ENCODE assay signal across 22 mouse cellular contexts in genomic region chr16:22001606-22002005, GRCm38 (mm10). TPM values are rescaled to one million over a fixed set of nuclear protein-coding genes. Genes with fewer than 3 reads are reported as not detected.
DNase-seq lines count a peak whose midpoint lies in the region; ATAC-seq and TF ChIP-seq lines count a peak whose summit lies in the region.
"Had no signal": no experiment of that assay in that cellular context is flagged by ENCODE, and none has a peak within 500 bp of the region (broad histone marks: within the 10 kb centered on the region; RNA-seq: fewer than 3 reads in every experiment).

No protein-coding gene starts in this region.

- WGBS in lung, postnatal 0 days = 38% methylated on average over 3 of the region's 3 CpGs
- WGBS in intestine, embryonic 16.5 days = 45% methylated on average over 3 of the region's 3 CpGs

- no peak for ATAC-seq in lung, postnatal 0 days
- ATAC-seq in intestine, embryonic 16.5 days = peak; percentile 72
- no peak for ATAC-seq in megakaryocyte, adult 5-6 weeks (ENCODE audit: poor library complexity, severe bottlenecking)
- ATAC-seq: CD4-positive, CD25-positive, alpha-beta regulatory T cell, adult 4 months; liver, postnatal 0 days; midbrain, embryonic 16.5 days had no signal

- TF ChIP-seq CTCF in lung, postnatal 0 days (IDR thresholded peaks at IDR 0.05) = no peak

- H3K4me1 ChIP-seq in lung, postnatal 0 days (ENCODE audit: insufficient read depth, low read depth, low read length) = no peaks in the 10 kb centered on the region
- H3K4me1 ChIP-seq in ES-E14 (ENCODE audit: control insufficient read depth in 2 of 2, insufficient read depth in 2 of 2, low read length in 2 of 2, poor library complexity in 1 of 2) = peaks cover 2 to 12% of the 10 kb centered on the region in 2 experiments; a peak in 3 of 4 replicates
- peaks cover 13% of the 10 kb centered on the region for H3K4me1 ChIP-seq in intestine, embryonic 16.5 days (ENCODE audit: control insufficient read depth, insufficient read depth, low read length)
- H3K4me1 ChIP-seq: embryonic facial prominence, embryonic 15.5 days; forebrain, embryonic 10.5 days; neural tube, embryonic 15.5 days had no signal

- no peak overlapping the region for H3K4me2 ChIP-seq in lung, postnatal 0 days (replicated peaks; ENCODE audit: low read depth, low read length)
- H3K4me2 ChIP-seq in intestine, embryonic 16.5 days (ENCODE audit: low read depth, low read length) = 0 out of 2 replicates have a peak overlapping the region, but pooled peaks have one; percentile 6
- H3K4me2 ChIP-seq: embryonic facial prominence, embryonic 15.5 days; neural tube, embryonic 15.5 days had no signal

- 0 out of 2 replicates have a peak overlapping the region, but pooled peaks have one; percentile 14 for H3K27ac ChIP-seq in lung, postnatal 0 days (ENCODE audit: low read length)
- peak overlapping the region; percentile 37; the same call in 1 of the 2 replicates for H3K27ac ChIP-seq in ES-E14 (ENCODE audit: insufficient read depth, low read depth, low read length, poor library complexity, severe bottlenecking)
- H3K27ac ChIP-seq in intestine, embryonic 16.5 days (ENCODE audit: low read length) = peak overlapping the region; percentile 59
- H3K27ac ChIP-seq: embryonic facial prominence, embryonic 15.5 days; forebrain, embryonic 10.5 days; gastrocnemius, adult 2 months; limb, embryonic 10.5 days; neural tube, embryonic 15.5 days had no signal

- H3K4me3 ChIP-seq in lung, postnatal 0 days (ENCODE audit: low read depth, low read length) = no peak overlapping the region
- no peak overlapping the region for H3K4me3 ChIP-seq in ES-E14 (ENCODE audit: insufficient read depth in 1 of 2, low read depth in 1 of 2, low read length in 2 of 2, poor library complexity in 1 of 2, severe bottlenecking in 1 of 2)
- H3K4me3 ChIP-seq in intestine, embryonic 16.5 days (ENCODE audit: low read length) = no peak overlapping the region
- H3K4me3 ChIP-seq: embryonic facial prominence, embryonic 15.5 days; forebrain, embryonic 10.5 days; gastrocnemius, adult 2 months; limb, embryonic 10.5 days; neural tube, embryonic 15.5 days had no signal

- no peaks in the 10 kb centered on the region for H3K36me3 ChIP-seq in lung, postnatal 0 days (ENCODE audit: insufficient read depth, low read length)
- H3K36me3 ChIP-seq in ES-E14 (ENCODE audit: control insufficient read depth, insufficient read depth, low read length, poor library complexity, severe bottlenecking) = no peaks in the 10 kb centered on the region
- H3K36me3 ChIP-seq in intestine, embryonic 16.5 days (ENCODE audit: control insufficient read depth, insufficient read depth, low read length) = no peaks in the 10 kb centered on the region
- H3K36me3 ChIP-seq: embryonic facial prominence, embryonic 15.5 days; forebrain, embryonic 10.5 days; limb, embryonic 10.5 days; neural tube, embryonic 15.5 days had no signal

- in situ Hi-C loops in ES-E14 (cut with MboI; ENCODE audit: low sequenced_read_pairs in 2 of 2, unreplicated experiment in 2 of 2) = no loop called here

- no peaks in the 10 kb centered on the region for H3K9me3 ChIP-seq in lung, postnatal 0 days (ENCODE audit: low read length)
- H3K9me3 ChIP-seq in ES-E14 (ENCODE audit: control insufficient read depth, insufficient read depth, low read depth, low read length) = no peaks in the 10 kb centered on the region
- no peaks in the 10 kb centered on the region for H3K9me3 ChIP-seq in intestine, embryonic 16.5 days (ENCODE audit: control insufficient read depth, low read length)
- H3K9me3 ChIP-seq: embryonic facial prominence, embryonic 15.5 days; forebrain, embryonic 10.5 days; limb, embryonic 10.5 days; neural tube, embryonic 15.5 days had no signal

- H3K27me3 ChIP-seq in lung, postnatal 0 days (replicated peaks; ENCODE audit: insufficient read depth, low read length) = no peaks in the 10 kb centered on the region
- no peaks in the 10 kb centered on the region for H3K27me3 ChIP-seq in intestine, embryonic 16.5 days (replicated peaks; ENCODE audit: control insufficient read depth, insufficient read depth, low read length)
- H3K27me3 ChIP-seq: embryonic facial prominence, embryonic 15.5 days; neural tube, embryonic 15.5 days had no signal

- H3K9ac ChIP-seq in lung, postnatal 0 days (replicated peaks; ENCODE audit: low read depth) = no peak overlapping the region
- H3K9ac ChIP-seq in ES-E14 (ENCODE audit: insufficient read depth, low read depth, low read length, poor library complexity, severe bottlenecking) = no peak overlapping the region; the same call in 1 of the 2 replicates
- H3K9ac ChIP-seq in intestine, embryonic 16.5 days (ENCODE audit: low read depth, low read length) = no peak overlapping the region
- H3K9ac ChIP-seq: embryonic facial prominence, embryonic 15.5 days; liver, postnatal 0 days; neural tube, embryonic 15.5 days had no signal

- peak; percentile 35 for DNase-seq in lung, postnatal 0 days (ENCODE audit: low spot score)
- no peak for DNase-seq in lung, postnatal 10 days
- DNase-seq in ES-E14 (ENCODE audit: low read depth, low spot score) = no peak
- no peak for DNase-seq in cerebellum, adult 11-12 months
- no peak for DNase-seq in spleen, postnatal 36 days (ENCODE audit: low spot score in 2 of 2)
- DNase-seq: adrenal gland, adult 8-10 months; cerebellum, postnatal 10 days; gastrocnemius, adult 2 months; heart, adult 18-20 months; kidney, adult 9 months; kidney, postnatal 36 days; liver, postnatal 0 days; spleen, adult 18-20 months; thymus, postnatal 25 days had no signal

- no peak for TF ChIP-seq EP300 in lung, postnatal 0 days (IDR thresholded peaks at IDR 0.05)

TF ChIP-seq in ES-E14, 5 proteins besides CTCF, POLR2A, EP300 and RAD21:
- TF ChIP-seq CHD2 (IDR thresholded peaks at IDR 0.05; ENCODE audit: low read depth, low read length) (no peak), MAFK (IDR thresholded peaks at IDR 0.05; ENCODE audit: insufficient read depth, low read depth, low read length) (no peak), ZNF384 (IDR thresholded peaks at IDR 0.05; ENCODE audit: low read depth, low read length) (no peak), HCFC1 (IDR thresholded peaks at IDR 0.05; ENCODE audit: borderline replicate concordance, insufficient read depth, low read length) (no peak), ZC3H11A (IDR thresholded peaks at IDR 0.05; ENCODE audit: borderline replicate concordance, low read depth, low read length) (no peak)

RNA-seq across cellular contexts. Expression of gene Liph, which starts 6.1 kb away (rescaled TPM):
- polyA plus RNA-seq in lung, postnatal 0 days (2015; fragmentation: Nextera tagmentation; extraction: Ambion mirVana) = 30.4 and 31.0 TPM in 2 replicates
- total RNA-seq in ES-E14 (2012; rRNA removed) = 24.5 and 32.5 TPM in 2 replicates
- polyA plus RNA-seq in intestine, embryonic 16.5 days (2015; fragmentation: Nextera tagmentation; extraction: Ambion mirVana) = 39.0 and 40.8 TPM in 2 replicates
- total RNA-seq in megakaryocyte, adult 5-6 weeks (2015) = not detected in 2 replicates
- total RNA-seq in megakaryocyte, adult 5-6 weeks (2017) = 0.84 TPM in 1 of 2 replicates, not detected in the other
- total RNA-seq: gastrocnemius, adult 2 months had no signal

RNA-seq across cellular contexts. Expression of gene Senp2, which starts 7.7 kb away (rescaled TPM):
- polyA plus RNA-seq in lung, postnatal 0 days (2015; fragmentation: Nextera tagmentation; extraction: Ambion mirVana) = 29.6 and 30.2 TPM in 2 replicates
- 51.4 and 59.1 TPM in 2 replicates for total RNA-seq in ES-E14 (2012; rRNA removed)
- polyA plus RNA-seq in intestine, embryonic 16.5 days (2015; fragmentation: Nextera tagmentation; extraction: Ambion mirVana) = 28.2 and 29.5 TPM in 2 replicates
- total RNA-seq in megakaryocyte, adult 5-6 weeks (2015) = 47.3 and 52.5 TPM in 2 replicates
- total RNA-seq in megakaryocyte, adult 5-6 weeks (2017) = 45.5 and 53.5 TPM in 2 replicates

RNA-seq across cellular contexts. Expression of gene Tmem41a, which starts 54.3 kb away (rescaled TPM):
- polyA plus RNA-seq in lung, postnatal 0 days (2015; fragmentation: Nextera tagmentation; extraction: Ambion mirVana) = 33.6 and 40.6 TPM in 2 replicates
- total RNA-seq in ES-E14 (2012; rRNA removed) = 26.9 and 28.8 TPM in 2 replicates
- polyA plus RNA-seq in intestine, embryonic 16.5 days (2015; fragmentation: Nextera tagmentation; extraction: Ambion mirVana) = 102 and 113 TPM in 2 replicates
- total RNA-seq in megakaryocyte, adult 5-6 weeks (2015) = 7.9 and 8.0 TPM in 2 replicates
- total RNA-seq in megakaryocyte, adult 5-6 weeks (2017) = 3.0 and 4.1 TPM in 2 replicates

Comparison
In these comparisons a context has a peak if more than half of its experiments do, and no peak if none do; other contexts are left out.
1. RNA of gene Liph, which starts 6.1 kb away (total RNA-seq): 24.5 to 32.5 TPM in ES-E14; 0.84 TPM in megakaryocyte, adult 5-6 weeks; every median in the first group is over 10 times any median in the second.
2. Peak in every context shown above with its lines, with median percentiles within 50 percentile points of each other: H3K27ac ChIP-seq.